Mouse (Mus musculus) megakaryocyte, adult 5-6 weeks (primary cell): ENCODE results near the gene Faap20. TPM values are rescaled to one million over a fixed set of nuclear protein-coding genes. Genes with fewer than 3 reads are reported as not detected.

ENCODE experiments used
- ATAC-seq: 2 replicates; pipeline ENCODE4 v1.8.0; 2016; ENCODE audit warnings: mild to moderate bottlenecking, inconsistent platforms; ENCODE audit not compliant: poor library complexity, severe bottlenecking
- total RNA-seq, 2 experiments: library from RNA; stranded (forward) in 1 of 2; stranded (reverse) in 1 of 2; fragments of 153-499, 151-499 nt in 1 of 2; fragments of 221-1000, 200-1000 nt in 1 of 2; gene quantifications; 2 replicates each; pipeline versions ENCODE4 v1.2.3 to v1.2.4; 2015 to 2017

Faap20 gene
- total RNA-seq (2015) (32.6 and 34.2 TPM in 2 replicates), total RNA-seq (2017) (11.7 and 18.3 TPM in 2 replicates)

- peak; percentile 80 for ATAC-seq
Measured at GRCm38 (mm10) chr4:155249648-155250351, at the start of gene Faap20. TSS of gene Faap20 (plus strand) at chr4:155249802.

GRCm38 (mm10) chr4:155200861-155201390, 48.7 kb upstream of the Faap20 start:
- ATAC-seq: peak; percentile 92

GRCm38 (mm10) chr4:155201764-155202163, 47.8 kb upstream of the Faap20 start:
- ATAC-seq: no peak

- no peak for ATAC-seq
Measured at GRCm38 (mm10) chr4:155205919-155206318, 43.7 kb upstream of the Faap20 start.

- peak; percentile 51; the same call in 1 of the 2 replicates for ATAC-seq
Measured at GRCm38 (mm10) chr4:155206498-155206897, 43.1 kb upstream of the Faap20 start.

GRCm38 (mm10) chr4:155207841-155208240, 41.8 kb upstream of the Faap20 start:
- peak; percentile 36 for ATAC-seq

- no peak for ATAC-seq
Measured at GRCm38 (mm10) chr4:155208613-155209012, 41.0 kb upstream of the Faap20 start.

GRCm38 (mm10) chr4:155209079-155209478, 40.5 kb upstream of the Faap20 start:
- ATAC-seq: no peak

GRCm38 (mm10) chr4:155209494-155209893, 40.1 kb upstream of the Faap20 start:
- ATAC-seq: no peak

GRCm38 (mm10) chr4:155213052-155213751, 36.4 kb upstream of the Faap20 start:
- no peak for ATAC-seq

- ATAC-seq: no peak
Measured at GRCm38 (mm10) chr4:155213752-155214054, 35.9 kb upstream of the Faap20 start.

- no peak for ATAC-seq
Measured at GRCm38 (mm10) chr4:155214188-155214587, 35.4 kb upstream of the Faap20 start.

GRCm38 (mm10) chr4:155214793-155215192, 34.8 kb upstream of the Faap20 start:
- ATAC-seq: no peak

GRCm38 (mm10) chr4:155215203-155215602, 34.4 kb upstream of the Faap20 start:
- no peak for ATAC-seq

- ATAC-seq: no peak
Measured at GRCm38 (mm10) chr4:155215773-155216630, 33.6 kb upstream of the Faap20 start.

GRCm38 (mm10) chr4:155217241-155218103, 32.1 kb upstream of the Faap20 start:
- ATAC-seq: peak; percentile 68

- ATAC-seq: no peak
Measured at GRCm38 (mm10) chr4:155218104-155218732, 31.4 kb upstream of the Faap20 start.

GRCm38 (mm10) chr4:155219271-155220212, 30.1 kb upstream of the Faap20 start:
- ATAC-seq: no peak
